Mouse (Mus musculus) hindbrain, embryonic 10.5 days (tissue): ENCODE measurements around the gene Patj. TPM values are rescaled to one million over a fixed set of nuclear protein-coding genes. Genes with fewer than 3 reads are reported as not detected.

ENCODE experiments used
- DNase-seq: peaks from one replicate; pipeline ENCODE4 v3.0.0-alpha.2; 2017; ENCODE audit warnings: low spot score
- H3K27ac ChIP-seq: fragments of 300-500 bp; sonication (generic); 2 replicates; pipeline ENCODE4 v1.5.1; 2016; ENCODE audit warnings: mild to moderate bottlenecking, moderate library complexity
- H3K27me3 ChIP-seq: fragments of 300-500 bp; sonication (generic); 2 replicates; pipeline ENCODE4 v1.6.1; 2016; ENCODE audit warnings: mild to moderate bottlenecking; ENCODE audit not compliant: poor library complexity, insufficient read depth, severe bottlenecking
- H3K36me3 ChIP-seq: fragments of 300-500 bp; sonication (generic); 2 replicates; pipeline ENCODE4 v1.6.1; 2016; ENCODE audit warnings: mild to moderate bottlenecking, moderate library complexity
- H3K4me1 ChIP-seq: fragments of 300-500 bp; sonication (generic); replicated peaks from 2 replicates; pipeline ENCODE4 v1.6.1; 2016; ENCODE audit warnings: mild to moderate bottlenecking
- H3K4me3 ChIP-seq: fragments of 300-500 bp; sonication (generic); 2 replicates; pipeline ENCODE4 v1.5.1; 2016; ENCODE audit warnings: mild to moderate bottlenecking, moderate library complexity
- H3K9me3 ChIP-seq: fragments of 300-500 bp; sonication (generic); 2 replicates; pipeline ENCODE4 v1.6.1; 2016; ENCODE audit warnings: mild to moderate bottlenecking, moderate library complexity
- WGBS: fragments of 180-500 bp; shearing (Covaris S2); methylation state at CpG from one replicate; pipeline ENCODE4 v1.1.7; 2016; 5-methylcytosine and 5-hydroxymethylcytosine counted together
- polyA plus RNA-seq: library from polyadenylated mRNA; unstranded; fragments of >200 nt; fragmentation: Nextera tagmentation; extraction: Ambion mirVana; gene quantifications from 2 replicates; pipeline ENCODE4 v1.2.1, GENCODE M21; 2016

Gene Patj
- polyA plus RNA-seq, 1 experiment from 2014 or later = 8.2 TPM

- H3K27ac ChIP-seq = no peak overlapping the region
- 0 out of 2 replicates have a peak, but pooled peaks cover 3% of the 10 kb centered on the region for H3K4me1 ChIP-seq
- no peak for DNase-seq
- 0 out of 2 replicates have a peak, but pooled peaks cover 5% of the 10 kb centered on the region for H3K36me3 ChIP-seq
- H3K27me3 ChIP-seq = no peaks in the 10 kb centered on the region
- no peak overlapping the region for H3K4me3 ChIP-seq
- H3K9me3 ChIP-seq = no peaks in the 10 kb centered on the region
- 74% methylated on average over 5 of the region's 5 CpGs for WGBS
Measured at GRCm38 (mm10) chr4:98500182-98500581, 104.6 kb downstream of the Patj start.

- Histone ChIP-seq H3K36me3 (0 out of 2 replicates have a peak, but pooled peaks cover 5% of the 10 kb centered on the region), H3K9me3 (no peaks in the 10 kb centered on the region), H3K4me3 (no peak overlapping the region), H3K27me3 (no peaks in the 10 kb centered on the region), H3K4me1 (0 out of 2 replicates have a peak, but pooled peaks cover 3% of the 10 kb centered on the region), H3K27ac (no peak overlapping the region)
- DNase-seq = no peak
- 91% methylated on average over 2 of the region's 2 CpGs for WGBS
Measured at GRCm38 (mm10) chr4:98500875-98501274, 105.3 kb downstream of the Patj start.

GRCm38 (mm10) chr4:98504743-98505142 is 109.2 kb downstream of the Patj start:
- no peaks in the 10 kb centered on the region for H3K9me3 ChIP-seq
- H3K27ac ChIP-seq = no peak overlapping the region
- no peaks in the 10 kb centered on the region for H3K36me3 ChIP-seq
- no peak for DNase-seq
- WGBS = 79% methylated on average over 3 of the region's 3 CpGs
- no peaks in the 10 kb centered on the region for H3K27me3 ChIP-seq
- no peak overlapping the region for H3K4me3 ChIP-seq
- H3K4me1 ChIP-seq = no peaks in the 10 kb centered on the region

GRCm38 (mm10) chr4:98508471-98509271 is 113.1 kb downstream of the Patj start:
- no peak for DNase-seq
- WGBS = 87% methylated on average over 11 of the region's 11 CpGs
- H3K4me3 ChIP-seq = no peak overlapping the region
- H3K36me3 ChIP-seq = no peaks in the 10 kb centered on the region
- no peaks in the 10 kb centered on the region for H3K9me3 ChIP-seq
- H3K27ac ChIP-seq = no peak overlapping the region
- no peaks in the 10 kb centered on the region for H3K4me1 ChIP-seq
- H3K27me3 ChIP-seq = no peaks in the 10 kb centered on the region

GRCm38 (mm10) chr4:98509939-98510338 is 114.4 kb downstream of the Patj start:
- 79% methylated on average over 5 of the region's 5 CpGs for WGBS
- Histone ChIP-seq H3K27ac (no peak overlapping the region), H3K9me3 (no peaks in the 10 kb centered on the region), H3K4me3 (no peak overlapping the region), H3K36me3 (no peaks in the 10 kb centered on the region), H3K27me3 (no peaks in the 10 kb centered on the region), H3K4me1 (no peaks in the 10 kb centered on the region)
- no peak for DNase-seq

GRCm38 (mm10) chr4:98511296-98511695 is 115.7 kb downstream of the Patj start:
- WGBS = 83% methylated on average over 2 of the region's 2 CpGs
- Histone ChIP-seq H3K4me3 (no peak overlapping the region), H3K27me3 (no peaks in the 10 kb centered on the region), H3K36me3 (no peaks in the 10 kb centered on the region), H3K9me3 (no peaks in the 10 kb centered on the region), H3K27ac (no peak overlapping the region), H3K4me1 (no peaks in the 10 kb centered on the region)
- no peak for DNase-seq

- Histone ChIP-seq H3K36me3 (no peaks in the 10 kb centered on the region), H3K4me1 (no peaks in the 10 kb centered on the region), H3K9me3 (no peaks in the 10 kb centered on the region), H3K4me3 (no peak overlapping the region), H3K27ac (no peak overlapping the region), H3K27me3 (no peaks in the 10 kb centered on the region)
- DNase-seq = no peak
- WGBS = 89% methylated on average over 10 of the region's 10 CpGs
Measured at GRCm38 (mm10) chr4:98511964-98512743, 116.6 kb downstream of the Patj start.

GRCm38 (mm10) chr4:98520492-98520891 is 124.9 kb downstream of the Patj start:
- H3K36me3 ChIP-seq = peaks cover 4% of the 10 kb centered on the region; the same call in 1 of the 2 replicates
- no peaks in the 10 kb centered on the region for H3K4me1 ChIP-seq
- no peak overlapping the region for H3K27ac ChIP-seq
- H3K27me3 ChIP-seq = no peaks in the 10 kb centered on the region
- no peak overlapping the region for H3K4me3 ChIP-seq
- no peaks in the 10 kb centered on the region for H3K9me3 ChIP-seq
- 92% methylated on average over 6 of the region's 6 CpGs for WGBS
- no peak for DNase-seq

GRCm38 (mm10) chr4:98524525-98524924 is 128.9 kb downstream of the Patj start:
- Histone ChIP-seq H3K27me3 (no peaks in the 10 kb centered on the region), H3K36me3 (no peaks in the 10 kb centered on the region), H3K27ac (no peak overlapping the region), H3K4me1 (no peaks in the 10 kb centered on the region), H3K9me3 (no peaks in the 10 kb centered on the region), H3K4me3 (no peak overlapping the region)
- 94% methylated on average over 10 of the region's 10 CpGs for WGBS
- no peak for DNase-seq

- Histone ChIP-seq H3K36me3 (no peaks in the 10 kb centered on the region), H3K27ac (no peak overlapping the region)
- 83% methylated on average over 3 of the region's 3 CpGs for WGBS
Measured at GRCm38 (mm10) chr4:98535446-98535845, 139.9 kb downstream of the Patj start.

GRCm38 (mm10) chr4:98541591-98541990 is 146.0 kb downstream of the Patj start:
- Histone ChIP-seq H3K36me3 (no peaks in the 10 kb centered on the region), H3K4me3 (no peak overlapping the region), H3K4me1 (peaks cover 4% of the 10 kb centered on the region), H3K27me3 (no peaks in the 10 kb centered on the region), H3K9me3 (no peaks in the 10 kb centered on the region), H3K27ac (no peak overlapping the region)
- 88% methylated on average over 2 of the region's 2 CpGs for WGBS
- no peak for DNase-seq

More at GRCm38 (mm10) chr4:98535446-98535845, 139.9 kb downstream of the Patj start:
- H3K27me3 ChIP-seq = no peaks in the 10 kb centered on the region
- DNase-seq = no peak
- no peak overlapping the region for H3K4me3 ChIP-seq
- H3K9me3 ChIP-seq = no peaks in the 10 kb centered on the region
- H3K4me1 ChIP-seq = no peaks in the 10 kb centered on the region

GRCm38 (mm10) chr4:98543001-98543400 is 147.4 kb downstream of the Patj start:
- Histone ChIP-seq H3K4me1 (peaks cover 13% of the 10 kb centered on the region), H3K9me3 (no peaks in the 10 kb centered on the region), H3K27me3 (no peaks in the 10 kb centered on the region), H3K36me3 (no peaks in the 10 kb centered on the region), H3K27ac (no peak overlapping the region), H3K4me3 (no peak overlapping the region)
- 76% methylated on average over 3 of the region's 3 CpGs for WGBS
- no peak for DNase-seq

GRCm38 (mm10) chr4:98545376-98545775 is 149.8 kb downstream of the Patj start:
- H3K9me3 ChIP-seq = no peaks in the 10 kb centered on the region
- H3K4me3 ChIP-seq = no peak overlapping the region
- H3K4me1 ChIP-seq = peaks cover 13% of the 10 kb centered on the region
- no peaks in the 10 kb centered on the region for H3K36me3 ChIP-seq
- no peaks in the 10 kb centered on the region for H3K27me3 ChIP-seq
- WGBS = 48% methylated on average over 1 of the region's 1 CpGs
- no peak for DNase-seq
- no peak overlapping the region for H3K27ac ChIP-seq
